Mouse (Mus musculus) embryonic facial prominence, embryonic 13.5 days (tissue): ENCODE data around the gene Cgrrf1. TPM values are rescaled to one million over a fixed set of nuclear protein-coding genes. Genes with fewer than 3 reads are reported as not detected.

Source experiments
- ATAC-seq: fragments of 200-750 bp; cut with Nextera tagmentation; 2 replicates; pipeline ENCODE4 v1.8.0; 2017; ENCODE audit warnings: low read depth; ENCODE audit not compliant: insufficient number of reproducible peaks, insufficient read depth, low FRiP score, low TSS enrichment
- H3K27ac ChIP-seq: fragments of 300-500 bp; sonication (generic); 2 replicates; pipeline ENCODE4 v1.5.1; 2015; ENCODE audit warnings: moderate library complexity, mild to moderate bottlenecking, inconsistent platforms
- H3K27me3 ChIP-seq: fragments of 300-500 bp; sonication (generic); 2 replicates; pipeline ENCODE4 v1.6.1; 2015; ENCODE audit warnings: mild to moderate bottlenecking, inconsistent platforms
- H3K36me3 ChIP-seq: fragments of 300-500 bp; sonication (generic); 2 replicates; pipeline ENCODE4 v1.6.1; 2015; ENCODE audit warnings: mild to moderate bottlenecking, inconsistent platforms
- H3K4me1 ChIP-seq: fragments of 300-500 bp; sonication (generic); 2 replicates; pipeline ENCODE4 v1.6.1; 2015; ENCODE audit warnings: inconsistent platforms
- H3K4me2 ChIP-seq: fragments of 300-500 bp; sonication (generic); 2 replicates; pipeline ENCODE4 v1.6.1; 2015; ENCODE audit warnings: moderate library complexity, mild to moderate bottlenecking, inconsistent platforms
- H3K4me3 ChIP-seq: fragments of 300-500 bp; sonication (generic); 2 replicates; pipeline ENCODE4 v1.5.1; 2015; ENCODE audit warnings: mild to moderate bottlenecking, inconsistent platforms
- H3K9ac ChIP-seq: fragments of 300-500 bp; sonication (generic); 2 replicates; pipeline ENCODE4 v1.6.1; 2015; ENCODE audit warnings: mild to moderate bottlenecking, inconsistent platforms
- H3K9me3 ChIP-seq: fragments of 300-500 bp; sonication (generic); 2 replicates; pipeline ENCODE4 v1.6.1; 2016; ENCODE audit warnings: inconsistent platforms
- WGBS: fragments of 180-500 bp; shearing (Covaris S2); methylation state at CpG from one replicate; pipeline ENCODE4 v1.1.7; 2015; ENCODE audit warnings: mixed read lengths; 5-methylcytosine and 5-hydroxymethylcytosine counted together
- polyA plus RNA-seq: library from polyadenylated mRNA; unstranded; fragments of >200 nt; fragmentation: Nextera tagmentation; extraction: Ambion mirVana; gene quantifications from 2 replicates; pipeline ENCODE4 v1.2.1, GENCODE M21; 2015

Cgrrf1 gene
- polyA plus RNA-seq = 20.1 and 23.5 TPM in 2 replicates

DNA sequence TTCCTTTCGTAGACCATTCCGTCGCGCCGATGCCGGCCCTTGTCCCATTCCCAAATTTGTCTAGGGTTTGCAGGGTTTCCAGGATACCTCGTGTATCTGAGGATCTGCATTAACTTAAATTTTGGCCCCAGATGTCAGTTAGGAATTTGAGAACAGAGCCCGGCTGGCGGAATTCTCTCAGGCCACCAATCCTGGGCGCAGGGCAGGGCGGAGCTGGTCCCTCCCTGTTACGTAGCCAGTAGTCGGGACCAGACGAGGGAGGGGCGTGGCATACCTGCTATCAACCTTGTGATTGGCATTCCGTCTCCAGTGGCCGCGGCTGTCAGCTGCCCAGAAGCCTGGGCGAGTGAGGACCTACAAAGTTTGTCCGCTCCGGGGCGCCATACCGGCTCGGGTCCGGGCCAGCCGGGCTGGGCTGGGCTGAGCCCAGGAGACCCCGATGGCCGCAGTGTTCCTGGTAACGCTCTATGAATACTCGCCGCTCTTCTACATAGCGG is at the start of gene Cgrrf1:
Gene Cgrrf1, plus strand, starts transcription at position 289 of the 497 bp plus-strand sequence.
- H3K27ac ChIP-seq = peak within 1 kb of the TSS; percentile 35; the same call in 1 of the 2 replicates
- peak within 1 kb of the TSS; percentile 69 for H3K4me3 ChIP-seq
- peak; percentile 95 for ATAC-seq
- H3K9me3 ChIP-seq = no peaks in the 10 kb centered on the region
- peak within 1 kb of the TSS; percentile 88 for H3K4me2 ChIP-seq
- under 1% methylated on average over 32 of the region's 32 CpGs for WGBS
- peak within 1 kb of the TSS; percentile 83 for H3K9ac ChIP-seq
- no peaks in the 10 kb centered on the region for H3K36me3 ChIP-seq
- peaks cover 6% of the 10 kb centered on the region for H3K4me1 ChIP-seq
- no peaks in the 10 kb centered on the region for H3K27me3 ChIP-seq

DNA sequence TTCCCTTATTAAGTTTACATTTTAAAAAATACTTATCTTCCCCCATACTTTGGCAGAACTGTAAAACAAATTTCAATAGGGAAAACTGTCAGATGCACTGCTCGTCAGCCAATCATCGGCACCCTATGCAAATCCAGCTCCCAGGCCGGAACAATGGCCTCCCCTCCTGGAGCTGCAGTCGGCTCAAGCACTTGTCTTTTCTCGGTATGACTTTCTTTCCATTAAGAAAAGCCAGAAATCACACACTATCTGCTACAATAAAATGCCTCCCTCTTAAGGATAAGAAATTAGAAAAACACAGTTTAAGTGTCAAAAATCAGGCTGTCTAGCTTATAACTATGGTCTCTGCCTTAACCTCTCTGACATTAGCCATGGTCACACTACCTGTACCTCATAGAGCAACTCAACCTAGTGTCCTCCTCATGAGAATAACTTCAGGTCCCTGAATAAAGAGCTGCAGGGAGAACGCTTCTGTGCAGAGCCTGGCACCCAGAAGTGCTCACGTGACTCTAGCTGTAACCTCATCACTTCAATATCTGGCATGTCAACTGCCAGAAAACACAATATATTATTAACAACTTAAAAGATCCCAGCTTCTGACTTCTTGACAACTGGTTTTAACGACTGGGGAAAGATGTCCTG is 49.6 kb upstream of the Cgrrf1 start:
- Histone ChIP-seq H3K27me3 (no peaks in the 10 kb centered on the region), H3K9me3 (peaks cover 7% of the 10 kb centered on the region; the same call in 1 of the 2 replicates), H3K4me2 (no peak overlapping the region), H3K4me3 (no peak overlapping the region), H3K4me1 (peaks cover 31% of the 10 kb centered on the region), H3K36me3 (peaks cover 53% of the 10 kb centered on the region), H3K9ac (no peak overlapping the region), H3K27ac (no peak overlapping the region)
- ATAC-seq = no peak
- 87% methylated on average over 8 of the region's 8 CpGs for WGBS

DNA sequence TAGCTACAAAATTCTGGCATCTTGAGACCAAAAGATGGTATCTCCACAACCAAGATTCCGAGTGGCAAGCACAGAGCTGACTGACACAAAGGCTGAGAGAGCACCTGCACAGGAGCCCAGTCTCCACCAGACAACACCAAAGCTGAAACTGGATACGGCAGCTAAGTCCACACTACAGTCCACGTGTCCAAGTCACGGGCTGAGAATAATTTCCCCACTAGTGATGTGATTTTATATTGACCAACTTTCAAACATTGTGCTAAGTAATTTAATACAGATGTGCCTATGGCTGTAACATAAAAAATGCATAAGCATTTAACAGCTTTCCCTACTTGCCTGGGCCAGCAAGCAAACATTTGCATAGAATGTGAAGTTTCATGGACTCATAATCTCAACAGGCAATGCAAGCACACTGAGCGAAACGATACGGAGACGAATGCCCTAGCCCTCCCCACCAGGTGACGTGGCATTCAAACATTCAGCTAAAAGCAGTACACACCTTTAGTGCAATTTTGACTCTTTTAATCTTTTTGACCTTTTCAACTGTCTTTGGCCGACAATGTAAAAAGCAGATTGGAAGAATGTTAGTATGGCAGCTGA is 48.5 kb upstream of the Cgrrf1 start:
- WGBS = 67% methylated on average over 10 of the region's 10 CpGs
- Histone ChIP-seq H3K36me3 (peaks cover 43% of the 10 kb centered on the region), H3K27ac (no peak overlapping the region), H3K4me3 (no peak overlapping the region), H3K9ac (no peak overlapping the region), H3K27me3 (no peaks in the 10 kb centered on the region), H3K4me2 (no peak overlapping the region), H3K9me3 (peaks cover 7% of the 10 kb centered on the region; the same call in 1 of the 2 replicates), H3K4me1 (peaks cover 31% of the 10 kb centered on the region)
- ATAC-seq = no peak

DNA sequence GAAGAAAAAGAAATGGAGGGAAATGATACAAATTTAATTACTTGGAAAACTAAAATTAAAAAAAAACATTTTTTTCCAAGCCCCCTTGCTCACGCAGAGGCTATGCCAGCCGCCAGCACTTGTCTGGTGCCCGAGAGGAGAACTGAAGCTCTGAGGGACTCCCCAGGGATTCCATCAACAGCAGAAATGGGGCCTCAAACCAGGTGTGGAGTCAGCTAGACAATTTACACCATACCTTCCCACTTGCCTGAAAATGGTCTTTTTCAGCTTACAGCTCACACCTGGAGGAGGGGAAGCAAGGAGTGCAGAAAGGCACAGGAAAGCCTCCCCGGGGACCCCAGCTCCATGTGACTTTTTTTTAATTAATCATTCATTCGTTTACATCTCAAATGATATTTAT is 46.7 kb upstream of the Cgrrf1 start:
- Histone ChIP-seq H3K4me3 (no peak overlapping the region), H3K4me2 (no peak overlapping the region), H3K4me1 (peaks cover 34% of the 10 kb centered on the region), H3K27me3 (no peaks in the 10 kb centered on the region), H3K9ac (no peak overlapping the region), H3K36me3 (peaks cover 25% of the 10 kb centered on the region), H3K9me3 (no peaks in the 10 kb centered on the region), H3K27ac (no peak overlapping the region)
- WGBS = 86% methylated on average over 5 of the region's 5 CpGs
- ATAC-seq = no peak

DNA sequence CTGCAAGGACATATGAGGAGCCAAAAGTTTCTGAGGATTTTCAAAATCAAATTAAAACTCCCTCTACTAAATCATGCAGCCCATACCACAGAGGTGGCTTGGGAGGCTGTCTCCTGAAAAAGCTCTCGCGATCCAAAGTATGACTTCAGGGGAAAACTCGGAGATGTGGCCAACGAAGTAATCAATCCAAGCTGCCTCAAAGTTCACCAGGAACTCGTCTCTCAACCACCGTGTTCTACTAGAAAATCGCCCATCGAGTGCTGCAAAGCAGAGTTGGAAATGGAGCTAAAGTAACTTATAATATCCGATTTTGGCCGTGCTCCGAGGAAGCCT is 44.5 kb upstream of the Cgrrf1 start:
- H3K27me3 ChIP-seq = no peaks in the 10 kb centered on the region
- under 1% methylated on average over 11 of the region's 11 CpGs for WGBS
- H3K9ac ChIP-seq = peak overlapping the region; percentile 98
- peak overlapping the region; percentile 77 for H3K4me2 ChIP-seq
- H3K36me3 ChIP-seq = peaks cover 7% of the 10 kb centered on the region; the same call in 1 of the 2 replicates
- H3K9me3 ChIP-seq = no peaks in the 10 kb centered on the region
- H3K27ac ChIP-seq = peak overlapping the region; percentile 99
- H3K4me3 ChIP-seq = peak overlapping the region; percentile 95
- 0 out of 2 replicates have a peak, but pooled peaks have one; percentile 11 for ATAC-seq
- peaks cover 34% of the 10 kb centered on the region for H3K4me1 ChIP-seq

DNA sequence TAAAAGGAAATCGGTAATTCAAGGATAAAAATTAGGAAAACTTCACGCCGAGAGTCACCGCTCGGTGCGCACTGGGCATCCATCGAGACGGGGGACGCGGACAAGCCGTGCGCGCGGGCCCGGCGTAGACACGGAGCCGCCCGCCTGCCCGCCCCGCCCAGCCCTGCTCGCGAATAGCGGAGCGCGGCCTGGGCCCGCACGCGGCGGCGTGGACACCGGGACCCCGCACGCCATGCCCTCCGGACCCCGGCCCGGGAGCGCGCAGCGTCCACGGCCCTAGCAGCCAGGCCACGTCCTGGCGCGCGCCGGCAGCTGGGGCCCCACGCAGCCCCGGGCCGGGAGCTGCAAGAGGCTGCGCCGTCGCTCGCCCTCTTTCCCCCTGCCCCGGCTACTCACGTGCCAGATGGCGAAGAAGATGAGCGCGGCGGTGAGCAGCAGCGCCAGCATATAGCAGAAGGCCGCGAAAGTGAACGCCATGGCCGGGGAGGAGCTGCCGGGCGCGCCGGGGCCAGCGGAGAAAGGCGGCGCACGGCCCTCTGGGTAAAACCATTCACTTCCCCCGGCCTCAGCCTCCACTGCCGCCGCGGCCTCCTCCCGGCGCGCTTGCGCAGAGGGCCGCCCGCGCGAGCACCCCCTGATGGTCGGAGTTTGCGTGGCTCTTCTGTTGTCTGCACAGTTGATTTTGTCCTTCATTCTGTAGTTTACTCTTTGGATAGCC is 44.0 kb upstream of the Cgrrf1 start, which contains the start of gene Cnih1:
Gene Cnih1, minus strand, starts transcription at position 625 of the 718 bp plus-strand sequence.
- WGBS = under 1% methylated on average over 86 of the region's 86 CpGs
- H3K4me1 ChIP-seq = peaks cover 34% of the 10 kb centered on the region

DNA sequence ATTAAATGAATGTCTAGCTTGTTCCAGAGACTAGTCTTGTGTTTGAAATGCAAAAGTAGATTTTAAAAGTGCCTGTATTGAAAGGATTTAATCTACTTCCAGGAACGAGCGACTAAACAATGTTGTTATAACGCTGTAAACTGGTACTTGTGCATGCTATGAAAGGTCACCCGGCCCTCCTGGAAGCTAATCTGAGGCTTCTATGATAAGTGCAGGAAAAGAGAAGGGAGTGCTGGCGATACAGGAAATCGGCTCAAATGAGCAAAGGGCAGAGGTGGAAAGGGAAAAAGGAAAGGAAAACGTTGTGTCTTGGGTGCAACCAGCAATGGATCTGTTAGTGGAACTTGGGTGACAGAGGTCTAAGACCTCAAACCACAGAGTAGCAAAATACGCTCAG is 43.4 kb upstream of the Cgrrf1 start:
- no peaks in the 10 kb centered on the region for H3K9me3 ChIP-seq
- peak overlapping the region; percentile 77 for H3K4me2 ChIP-seq
- WGBS = 26% methylated on average over 8 of the region's 8 CpGs
- no peaks in the 10 kb centered on the region for H3K27me3 ChIP-seq
- peak overlapping the region; percentile 95 for H3K4me3 ChIP-seq
- peak overlapping the region; percentile 99 for H3K27ac ChIP-seq
- 0 out of 2 replicates have a peak, but pooled peaks cover 2% of the 10 kb centered on the region for H3K36me3 ChIP-seq
- ATAC-seq = no peak
- peak overlapping the region; percentile 98; the same call in 1 of the 2 replicates for H3K9ac ChIP-seq
- H3K4me1 ChIP-seq = peaks cover 31% of the 10 kb centered on the region

More for the DNA sequence above, 44.0 kb upstream of the Cgrrf1 start, which contains the start of gene Cnih1:
- no peaks in the 10 kb centered on the region for H3K27me3 ChIP-seq
- H3K4me3 ChIP-seq = peak within 1 kb of the TSS; percentile 95
- peak within 1 kb of the TSS; percentile 77 for H3K4me2 ChIP-seq
- peak; percentile 91 for ATAC-seq
- no peaks in the 10 kb centered on the region for H3K9me3 ChIP-seq
- peak within 1 kb of the TSS; percentile 99 for H3K27ac ChIP-seq
- H3K36me3 ChIP-seq = peaks cover 6% of the 10 kb centered on the region; the same call in 1 of the 2 replicates
- peak within 1 kb of the TSS; percentile 98 for H3K9ac ChIP-seq

DNA sequence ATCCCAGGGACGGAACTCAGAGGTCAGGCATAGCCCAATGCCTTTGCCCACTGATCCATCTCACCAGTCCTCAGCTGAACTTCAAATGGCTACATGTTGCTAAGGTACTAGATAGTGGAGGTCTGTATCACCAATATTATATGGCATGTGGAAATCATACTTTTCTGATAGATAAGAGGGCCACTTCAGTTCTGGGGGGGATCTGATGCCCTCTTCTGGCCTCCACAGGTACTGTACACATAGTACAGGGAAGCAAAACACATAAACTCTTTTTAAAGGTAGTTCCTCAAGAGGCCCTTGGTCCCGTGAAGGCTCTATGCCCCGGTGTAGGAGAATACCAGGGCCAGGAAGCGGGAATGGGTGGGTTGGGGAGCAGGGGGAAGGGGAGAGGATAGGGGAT is 41.6 kb upstream of the Cgrrf1 start:
- H3K4me1 ChIP-seq = peaks cover 15% of the 10 kb centered on the region
- 72% methylated on average over 4 of the region's 4 CpGs for WGBS
- H3K9ac ChIP-seq = no peak overlapping the region
- no peak overlapping the region for H3K4me2 ChIP-seq
- no peaks in the 10 kb centered on the region for H3K27me3 ChIP-seq
- no peak overlapping the region for H3K4me3 ChIP-seq
- no peaks in the 10 kb centered on the region for H3K36me3 ChIP-seq
- no peaks in the 10 kb centered on the region for H3K9me3 ChIP-seq
- no peak for ATAC-seq
- H3K27ac ChIP-seq = no peak overlapping the region

DNA sequence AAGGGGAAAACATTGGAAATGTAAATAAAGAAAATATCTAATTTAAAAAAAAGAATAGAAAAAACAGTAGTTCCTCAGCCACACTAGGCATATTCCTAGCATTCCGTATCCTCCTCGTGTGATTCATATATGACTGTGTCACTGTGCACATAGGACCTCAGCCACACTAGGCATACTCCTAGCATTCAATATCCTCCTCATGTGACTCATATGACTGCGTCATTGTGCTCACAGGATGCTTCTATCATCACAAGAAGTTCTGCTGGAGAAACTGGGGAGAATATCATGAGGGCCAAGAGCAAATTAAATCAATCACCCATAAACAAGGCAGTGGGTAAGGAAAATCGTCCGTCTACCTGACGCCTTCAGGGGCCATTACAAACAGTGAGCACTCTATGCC is 41.2 kb upstream of the Cgrrf1 start:
- 88% methylated on average over 6 of the region's 6 CpGs for WGBS

DNA sequence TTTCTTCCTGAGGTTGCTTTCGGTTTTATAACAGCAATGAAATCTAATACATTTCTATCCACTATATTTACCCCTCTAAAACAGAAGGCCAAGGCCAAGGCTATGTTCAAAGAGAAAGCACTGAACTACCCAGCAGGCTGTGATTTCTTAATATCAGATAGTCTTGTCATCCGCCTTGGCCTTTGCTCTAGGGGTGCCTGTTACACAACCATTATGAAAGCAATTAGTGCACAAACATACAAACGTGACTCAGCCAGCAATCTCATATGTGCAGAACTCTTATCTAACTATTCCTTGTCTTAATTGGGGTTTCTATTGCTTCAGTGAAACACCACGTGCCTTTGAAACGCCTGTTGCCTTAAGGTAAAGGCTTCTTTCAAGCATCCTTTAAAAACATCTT is 37.8 kb upstream of the Cgrrf1 start:
- ATAC-seq = no peak
- no peaks in the 10 kb centered on the region for H3K9me3 ChIP-seq
- H3K4me2 ChIP-seq = no peak overlapping the region
- H3K4me3 ChIP-seq = no peak overlapping the region
- peaks cover 2% of the 10 kb centered on the region; the same call in 1 of the 2 replicates for H3K36me3 ChIP-seq
- no peaks in the 10 kb centered on the region for H3K4me1 ChIP-seq
- H3K9ac ChIP-seq = no peak overlapping the region
- H3K27me3 ChIP-seq = no peaks in the 10 kb centered on the region
- 88% methylated on average over 5 of the region's 5 CpGs for WGBS
- no peak overlapping the region for H3K27ac ChIP-seq

More for the DNA sequence above, 41.2 kb upstream of the Cgrrf1 start:
- ATAC-seq = no peak
- H3K36me3 ChIP-seq = no peaks in the 10 kb centered on the region
- no peak overlapping the region for H3K4me2 ChIP-seq
- peaks cover 14% of the 10 kb centered on the region for H3K4me1 ChIP-seq
- no peak overlapping the region for H3K9ac ChIP-seq
- H3K9me3 ChIP-seq = no peaks in the 10 kb centered on the region
- no peaks in the 10 kb centered on the region for H3K27me3 ChIP-seq
- no peak overlapping the region for H3K27ac ChIP-seq
- H3K4me3 ChIP-seq = no peak overlapping the region

DNA sequence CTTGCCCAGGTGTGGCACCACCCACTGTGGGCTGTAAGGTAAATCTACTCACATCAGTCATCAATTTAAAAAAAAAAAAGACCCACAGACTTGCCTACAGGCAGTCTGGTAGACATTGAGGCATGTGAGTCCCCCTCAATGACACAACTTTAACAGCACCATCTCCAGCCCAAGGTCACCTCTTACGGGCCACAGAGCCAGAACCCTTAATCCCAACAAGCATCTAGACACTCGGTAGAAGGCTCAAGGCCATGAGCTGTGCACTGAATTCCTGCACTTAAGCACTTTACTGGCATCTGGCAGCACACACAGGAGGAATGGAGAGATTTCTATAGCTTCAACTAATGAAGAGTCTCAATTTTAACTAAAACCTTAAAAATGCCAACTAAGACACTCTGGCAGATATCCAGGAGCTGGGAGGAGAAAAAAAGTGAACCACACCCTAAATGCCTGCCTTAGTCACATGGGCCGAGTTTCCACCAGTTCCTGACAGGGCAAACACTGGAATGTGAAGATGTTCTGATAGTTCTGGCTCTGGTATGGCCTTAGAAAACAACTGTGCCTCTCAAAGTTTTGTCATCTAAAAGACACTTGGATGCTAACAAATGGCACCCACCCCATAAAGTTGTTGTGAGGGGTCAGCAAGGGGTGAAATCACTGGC is 31.1 kb upstream of the Cgrrf1 start:
- WGBS = 81% methylated on average over 3 of the region's 3 CpGs
- Histone ChIP-seq H3K36me3 (peaks cover 6% of the 10 kb centered on the region; the same call in 1 of the 2 replicates), H3K27me3 (no peaks in the 10 kb centered on the region), H3K4me1 (no peaks in the 10 kb centered on the region), H3K9ac (no peak overlapping the region), H3K4me3 (no peak overlapping the region), H3K4me2 (no peak overlapping the region), H3K27ac (no peak overlapping the region), H3K9me3 (no peaks in the 10 kb centered on the region)
- no peak for ATAC-seq
